Mouse (Mus musculus): ENCODE data around the gene Mterf1a. TPM values are rescaled to one million over a fixed set of nuclear protein-coding genes. Genes with fewer than 3 reads are reported as not detected.

Mterf1a gene
- polyA plus RNA-seq, 1 experiment from 2014 or later, result 4.8 TPM

Other genes starting within 250 kb of the Mterf1a start
- gene Tmbim7, start 242.8 kb downstream of the Mterf1a start, polyA plus RNA-seq (2015; fragmentation: Nextera tagmentation; extraction: Ambion mirVana), result not detected in 2 replicates
- gene Gatad1, start 236.7 kb downstream of the Mterf1a start, polyA plus RNA-seq (2015; fragmentation: Nextera tagmentation; extraction: Ambion mirVana), result 50.9 and 57.6 TPM in 2 replicates
- gene Ankib1, start 91.0 kb downstream of the Mterf1a start, polyA plus RNA-seq (2015; fragmentation: Nextera tagmentation; extraction: Ambion mirVana), result 5.0 and 6.8 TPM in 2 replicates
- 34.9 and 35.8 TPM in 2 replicates for gene Krit1, start 90.7 kb downstream of the Mterf1a start, polyA plus RNA-seq (2015; fragmentation: Nextera tagmentation; extraction: Ambion mirVana)
- gene Lrrd1, start 48.8 kb downstream of the Mterf1a start, polyA plus RNA-seq (2015; fragmentation: Nextera tagmentation; extraction: Ambion mirVana), result 0.14 and 0.21 TPM in 2 replicates
- gene Akap9, start 34.1 kb upstream of the Mterf1a start, polyA plus RNA-seq (2015; fragmentation: Nextera tagmentation; extraction: Ambion mirVana), result 82.3 and 102 TPM in 2 replicates
- 21.7 and 31.3 TPM in 2 replicates for gene Cyp51, start 210.8 kb upstream of the Mterf1a start, polyA plus RNA-seq (2015; fragmentation: Nextera tagmentation; extraction: Ambion mirVana)

Data from heart, embryonic 15.5 days (tissue).